Comparison of ENCODE assay signal across 14 mouse cellular contexts in the genomic region with DNA sequence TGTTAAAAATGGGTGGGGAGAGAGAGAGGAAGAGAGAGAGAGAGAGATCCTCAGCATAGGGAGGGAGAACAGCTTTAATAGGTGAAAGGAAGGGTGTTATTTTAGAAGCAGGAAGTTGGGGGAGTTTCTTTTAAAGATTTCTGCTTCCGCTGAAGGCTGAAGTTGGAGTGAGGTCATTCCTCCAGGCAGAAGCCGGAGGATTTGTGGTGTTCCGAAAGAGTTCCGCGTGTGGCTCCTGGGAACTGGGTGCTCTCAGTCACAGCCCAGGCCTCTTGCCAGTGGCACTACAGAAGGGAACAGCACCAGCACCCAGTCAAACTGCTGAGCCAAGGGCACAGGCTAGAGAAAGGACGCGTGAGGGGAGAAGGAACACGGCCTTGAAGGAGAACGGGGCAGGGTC. TPM values are rescaled to one million over a fixed set of nuclear protein-coding genes. Genes with fewer than 3 reads are reported as not detected.
DNase-seq lines count a peak whose midpoint lies in the region; ATAC-seq lines count a peak whose summit lies in the region.
"Had no signal": no experiment of that assay in that cellular context is flagged by ENCODE, and none has a peak within 500 bp of the region (broad histone marks: within the 10 kb centered on the region; RNA-seq: fewer than 3 reads in every experiment).

No protein-coding gene starts in this region.

- H3K27ac ChIP-seq in kidney, embryonic 14.5 days (ENCODE audit: low read depth, low read length): no peak overlapping the region
- no peak overlapping the region for H3K27ac ChIP-seq in midbrain, embryonic 16.5 days (ENCODE audit: low read length)
- H3K27ac ChIP-seq: limb, embryonic 13.5 days had no signal

- intact Hi-C loops in left cerebral cortex, postnatal 4 days (cut with DNase I): no loop called here

- 70% methylated on average over 9 of the region's 9 CpGs for WGBS in kidney, embryonic 14.5 days
- WGBS in midbrain, embryonic 16.5 days: 89% methylated on average over 9 of the region's 9 CpGs

- no peak overlapping the region for H3K9ac ChIP-seq in kidney, embryonic 14.5 days (ENCODE audit: low read depth, low read length)
- no peak overlapping the region for H3K9ac ChIP-seq in midbrain, embryonic 16.5 days (ENCODE audit: low read depth, low read length)
- H3K9ac ChIP-seq: limb, embryonic 13.5 days had no signal

- H3K36me3 ChIP-seq in kidney, embryonic 14.5 days (ENCODE audit: control insufficient read depth, insufficient read depth, low read length): no peaks in the 10 kb centered on the region
- H3K36me3 ChIP-seq in midbrain, embryonic 16.5 days (ENCODE audit: control insufficient read depth, insufficient read depth, low read length): no peaks in the 10 kb centered on the region
- H3K36me3 ChIP-seq: limb, embryonic 13.5 days had no signal

- no peaks in the 10 kb centered on the region for H3K4me1 ChIP-seq in kidney, embryonic 14.5 days (ENCODE audit: control insufficient read depth, insufficient read depth, low read length)
- H3K4me1 ChIP-seq in midbrain, embryonic 16.5 days (ENCODE audit: control insufficient read depth, insufficient read depth, low read length): no peaks in the 10 kb centered on the region
- H3K4me1 ChIP-seq: limb, embryonic 13.5 days had no signal

- no peak overlapping the region for H3K4me2 ChIP-seq in kidney, embryonic 14.5 days (replicated peaks; ENCODE audit: low read depth, low read length)
- no peak overlapping the region for H3K4me2 ChIP-seq in midbrain, embryonic 16.5 days (ENCODE audit: low read length)
- H3K4me2 ChIP-seq: limb, embryonic 13.5 days; midbrain, embryonic 11.5 days had no signal

- no peaks in the 10 kb centered on the region for H3K9me3 ChIP-seq in kidney, embryonic 14.5 days (ENCODE audit: control insufficient read depth, low read length)
- no peaks in the 10 kb centered on the region for H3K9me3 ChIP-seq in midbrain, embryonic 16.5 days (replicated peaks; ENCODE audit: control insufficient read depth, low read length, poor library complexity, severe bottlenecking)

- no peak overlapping the region for H3K4me3 ChIP-seq in kidney, embryonic 14.5 days (ENCODE audit: low read length)
- no peak overlapping the region for H3K4me3 ChIP-seq in midbrain, embryonic 16.5 days (ENCODE audit: low read depth, low read length)
- H3K4me3 ChIP-seq: limb, embryonic 13.5 days had no signal

- H3K27me3 ChIP-seq in kidney, embryonic 14.5 days (ENCODE audit: control insufficient read depth, insufficient read depth, low read length): no peaks in the 10 kb centered on the region
- H3K27me3 ChIP-seq in midbrain, embryonic 16.5 days (ENCODE audit: control insufficient read depth, insufficient read depth, low read depth, low read length): no peaks in the 10 kb centered on the region
- H3K27me3 ChIP-seq: limb, embryonic 13.5 days had no signal

- no peak for ATAC-seq in kidney, embryonic 14.5 days (ENCODE audit: low FRiP score, low TSS enrichment)
- ATAC-seq in granulocyte monocyte progenitor cell, adult 5-6 weeks (replicated peaks; ENCODE audit: poor library complexity, severe bottlenecking): peak; percentile 67
- ATAC-seq in megakaryocyte, adult 5-6 weeks (ENCODE audit: poor library complexity, severe bottlenecking): peak; percentile 45; the same call in 1 of the 2 replicates
- ATAC-seq in midbrain, embryonic 16.5 days: no peak
- ATAC-seq: intestine, embryonic 16.5 days had no signal

- DNase-seq in kidney, adult 18-20 months: peak; percentile 20
- DNase-seq in kidney, postnatal 10 days: peak; percentile 51
- DNase-seq in left cerebral cortex, postnatal 4 days: no peak
- DNase-seq in cerebellum, postnatal 4 days (ENCODE audit: low spot score in 2 of 2): no peak
- DNase-seq: cerebellum, adult 9-10 months; gastrocnemius, postnatal 10 days; thymus, postnatal 4 days had no signal

RNA-seq across cellular contexts. Expression of gene Xpo1, which starts 38.4 kb away (rescaled TPM):
- polyA plus RNA-seq in kidney, embryonic 14.5 days (2014; fragmentation: Nextera tagmentation; extraction: Ambion mirVana): 77.9 and 149 TPM in 2 replicates
- 99.8 and 102 TPM in 2 replicates for total RNA-seq in granulocyte monocyte progenitor cell, adult 5-6 weeks (2014; fragmentation: Nextera tagmentation)
- 272 and 274 TPM in 2 replicates for total RNA-seq in granulocyte monocyte progenitor cell, adult 5-6 weeks (2017)
- total RNA-seq in megakaryocyte, adult 5-6 weeks (2015): 102 and 115 TPM in 2 replicates
- total RNA-seq in megakaryocyte, adult 5-6 weeks (2017): 173 and 210 TPM in 2 replicates
- polyA plus RNA-seq in midbrain, embryonic 16.5 days (2015; fragmentation: Nextera tagmentation; extraction: Ambion mirVana): 69.7 and 80.6 TPM in 2 replicates
- 100 to 1,000 TPM; 122 to 123 TPM for total RNA-seq in left cerebral cortex, postnatal 4 days (2021)

Comparison
In these comparisons a context has a peak if more than half of its experiments do, and no peak if none do; other contexts are left out.
1. DNase-seq: peak in kidney, adult 18-20 months (single experiment) and kidney, postnatal 10 days (single experiment); none in left cerebral cortex, postnatal 4 days (single experiment) and cerebellum, postnatal 4 days (0 of 2).
2. ATAC-seq: peak in granulocyte monocyte progenitor cell, adult 5-6 weeks (single experiment) and megakaryocyte, adult 5-6 weeks (single experiment); none in kidney, embryonic 14.5 days (single experiment) and midbrain, embryonic 16.5 days (single experiment).